Comparison of ENCODE assay signal across 8 mouse cellular contexts in the genomic region with DNA sequence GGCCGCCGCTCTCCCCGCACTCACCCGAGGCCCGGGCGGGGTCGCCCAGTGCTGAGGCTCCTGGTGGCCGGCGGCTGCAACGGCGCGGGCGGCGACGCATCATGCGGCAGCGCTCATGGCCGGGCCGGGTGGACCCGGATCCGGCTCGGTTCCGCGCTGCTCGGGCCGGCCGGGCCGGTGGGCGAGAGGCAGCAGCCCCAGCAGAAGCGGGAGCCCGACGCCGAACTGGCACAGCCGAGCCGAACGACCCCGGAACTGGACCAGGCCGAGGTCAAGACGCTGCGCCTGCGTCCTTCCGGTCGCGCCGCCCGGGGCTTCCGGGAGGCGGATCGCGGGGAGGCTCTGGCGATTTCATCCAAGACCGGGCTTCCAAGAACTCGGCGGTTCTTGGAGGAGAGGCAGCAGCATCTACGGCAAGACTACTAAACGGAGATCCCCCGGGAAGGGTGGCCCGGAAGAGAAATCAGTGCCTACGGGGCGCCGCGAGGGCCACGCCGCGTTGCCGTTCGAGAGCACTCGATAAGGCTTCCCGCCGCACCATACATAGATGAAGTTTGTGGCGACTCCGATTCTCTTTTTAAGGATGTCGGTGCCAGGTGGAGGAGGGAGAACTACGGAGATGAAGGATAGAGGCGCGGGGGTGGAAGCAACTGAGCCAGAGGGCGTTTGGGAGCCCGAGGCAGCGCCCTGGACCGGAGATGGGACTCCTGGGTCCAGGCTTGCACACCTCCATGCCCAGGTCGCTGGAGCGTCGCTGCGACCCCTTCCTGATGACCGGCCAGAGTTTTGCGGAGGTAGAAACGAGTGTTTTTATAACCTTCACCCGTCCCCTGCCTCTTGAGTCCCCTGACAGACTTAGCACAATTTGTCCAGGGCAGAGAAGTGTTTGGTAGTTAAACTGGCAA. TPM values are rescaled to one million over a fixed set of nuclear protein-coding genes. Genes with fewer than 3 reads are reported as not detected.
A peak's percentile ranks its signal among the peaks of the same experiment; 100 is the strongest.
DNase-seq lines count a peak whose midpoint lies in the region; ATAC-seq and TF ChIP-seq lines count a peak whose summit lies in the region.

A gene (minus strand): TSS at position 415 of the 905 bp plus-strand sequence.

- peak within 1 kb of the TSS; percentile 95 for H3K9ac ChIP-seq in heart, embryonic 13.5 days
- H3K9ac ChIP-seq in liver, embryonic 11.5 days (ENCODE audit: low read depth, low read length): peak within 1 kb of the TSS; percentile 86

- H3K4me2 ChIP-seq in heart, embryonic 13.5 days: peak within 1 kb of the TSS; percentile 96
- peak within 1 kb of the TSS; percentile 95 for H3K4me2 ChIP-seq in liver, embryonic 11.5 days

- peaks cover 26% of the 10 kb centered on the region for H3K79me3 ChIP-seq in C2C12 (ENCODE audit: low read depth)

- WGBS in heart, embryonic 13.5 days: under 1% methylated on average over 88 of the region's 88 CpGs
- WGBS in liver, embryonic 11.5 days: under 1% methylated on average over 88 of the region's 88 CpGs

- H3K4me3 ChIP-seq in C2C12 (ENCODE audit: insufficient read depth, poor library complexity, severe bottlenecking): peak within 1 kb of the TSS; percentile 85
- H3K4me3 ChIP-seq in heart, embryonic 13.5 days: peak within 1 kb of the TSS; percentile 89
- H3K4me3 ChIP-seq in liver, embryonic 11.5 days (ENCODE audit: low read depth, low read length): peak within 1 kb of the TSS; percentile 96

- no peaks in the 10 kb centered on the region for H3K9me3 ChIP-seq in heart, embryonic 13.5 days
- H3K9me3 ChIP-seq in liver, embryonic 11.5 days (ENCODE audit: control insufficient read depth, low read length): no peaks in the 10 kb centered on the region

- H3K36me3 ChIP-seq in C2C12 (ENCODE audit: control insufficient read depth, insufficient read depth): peaks cover 5% of the 10 kb centered on the region
- H3K36me3 ChIP-seq in heart, embryonic 13.5 days: peaks cover 7% of the 10 kb centered on the region; the same call in 1 of the 2 replicates
- H3K36me3 ChIP-seq in liver, embryonic 11.5 days (ENCODE audit: control insufficient read depth, insufficient read depth, low read length): no peaks in the 10 kb centered on the region; the same call in 1 of the 2 replicates
- no peaks in the 10 kb centered on the region for H3K36me3 ChIP-seq in splenic B cell, adult 2 months (ENCODE audit: control insufficient read depth, insufficient read depth, low read length, poor library complexity, severe bottlenecking)

- no peak for TF ChIP-seq CTCF in C2C12 (IDR thresholded peaks at IDR 0.05; ENCODE audit: control insufficient read depth, insufficient read depth, insufficient read length)
- no peak for TF ChIP-seq CTCF in brain, embryonic 14.5 days (IDR thresholded peaks at IDR 0.05; ENCODE audit: borderline replicate concordance, extremely low read depth, insufficient read depth, insufficient read length)

- H3K27ac ChIP-seq in heart, embryonic 13.5 days (replicated peaks): peak within 1 kb of the TSS; percentile 94
- peak within 1 kb of the TSS; percentile 64 for H3K27ac ChIP-seq in liver, embryonic 11.5 days (ENCODE audit: low read depth, low read length)

- peaks cover 36% of the 10 kb centered on the region for H3K4me1 ChIP-seq in heart, embryonic 13.5 days
- H3K4me1 ChIP-seq in liver, embryonic 11.5 days (replicated peaks; ENCODE audit: control insufficient read depth, insufficient read depth, low read length): peaks cover 12% of the 10 kb centered on the region

- peak; percentile 88 for DNase-seq in brain, embryonic 14.5 days (ENCODE audit: low read depth)
- peak; percentile 90 for DNase-seq in kidney, postnatal 10 days
- DNase-seq in liver, embryonic 11.5 days (ENCODE audit: low spot score): peak; percentile 85
- peak; percentile 80 for DNase-seq in naive thymus-derived CD4-positive, alpha-beta T cell, adult 2 months (ENCODE audit: low read depth)
- peak; percentile 70 for DNase-seq in splenic B cell, adult 2 months (ENCODE audit: low read depth, low spot score)

- H3K79me2 ChIP-seq in C2C12 (ENCODE audit: control insufficient read depth, insufficient read depth): peaks cover 61% of the 10 kb centered on the region

- H3ac ChIP-seq in C2C12 (ENCODE audit: control insufficient read depth, insufficient read length, low read depth): peak within 1 kb of the TSS; percentile 99

- peak; percentile 58; the same call in 1 of the 2 replicates for TF ChIP-seq POLR2A in brain, embryonic 14.5 days (IDR thresholded peaks at IDR 0.05; ENCODE audit: borderline replicate concordance, extremely low read depth, insufficient read depth, insufficient read length, poor library complexity, severe bottlenecking)

- H3K27me3 ChIP-seq in C2C12 (ENCODE audit: control insufficient read depth, insufficient read depth, insufficient read length): no peaks in the 10 kb centered on the region
- H3K27me3 ChIP-seq in heart, embryonic 13.5 days (replicated peaks): no peaks in the 10 kb centered on the region
- H3K27me3 ChIP-seq in liver, embryonic 11.5 days (replicated peaks; ENCODE audit: control insufficient read depth, insufficient read depth, low read length): no peaks in the 10 kb centered on the region
- no peaks in the 10 kb centered on the region for H3K27me3 ChIP-seq in splenic B cell, adult 2 months (ENCODE audit: control insufficient read depth, insufficient read depth, low read length, poor library complexity, severe bottlenecking)

- peak; percentile 61 for ATAC-seq in erythroid progenitor cell, adult 5-6 weeks (replicated peaks; ENCODE audit: low FRiP score, poor library complexity, severe bottlenecking)
- ATAC-seq in heart, embryonic 13.5 days (ENCODE audit: extremely low read depth, insufficient number of reproducible peaks, low FRiP score, low TSS enrichment): peak; percentile 56
- ATAC-seq in liver, embryonic 11.5 days (replicated peaks; ENCODE audit: low FRiP score): peak; percentile 80

TF ChIP-seq in C2C12, 6 proteins besides CTCF, POLR2A, EP300 and RAD21:
- TF ChIP-seq MYOG (IDR thresholded peaks at IDR 0.05; ENCODE audit: control insufficient read depth, extremely low read depth, insufficient read length) (no peak), MYOD1 (IDR thresholded peaks at IDR 0.05; ENCODE audit: control insufficient read depth, insufficient read length, low read depth) (no peak), FOSL1 (IDR thresholded peaks at IDR 0.05; ENCODE audit: insufficient read depth, low read length, poor library complexity, severe bottlenecking) (no peak), CEBPB (IDR thresholded peaks at IDR 0.05; ENCODE audit: low read depth) (no peak), USF1 (IDR thresholded peaks at IDR 0.05; ENCODE audit: low read depth) (no peak), MAX (IDR thresholded peaks at IDR 0.05) (no peak)

RNA-seq across cellular contexts. Expression of the gene that starts here (rescaled TPM):
- polyA plus RNA-seq in C2C12 (2012; fragmentation: generic; extraction: Trizol): 32.4 TPM
- polyA plus RNA-seq in brain, embryonic 14.5 days (2012; rRNA removed): 35.1 and 36.6 TPM in 2 replicates
- 6.8 and 8.0 TPM in 2 replicates for total RNA-seq in erythroid progenitor cell, adult 5-6 weeks (2015; ENCODE audit: low replicate concordance)
- 9.2 and 9.6 TPM in 2 replicates for total RNA-seq in erythroid progenitor cell, adult 5-6 weeks (2017; ENCODE audit: low replicate concordance)
- polyA plus RNA-seq in heart, embryonic 13.5 days (2015; fragmentation: Nextera tagmentation; extraction: Ambion mirVana): 29.2 and 31.0 TPM in 2 replicates
- polyA plus RNA-seq in liver, embryonic 11.5 days (2014; fragmentation: Nextera tagmentation; extraction: Ambion mirVana): 27.4 and 30.1 TPM in 2 replicates

Comparison
In these comparisons a context has a peak if more than half of its experiments do, and no peak if none do; other contexts are left out.
1. Peak in every context shown above with its lines: DNase-seq, ATAC-seq, H3K4me3 ChIP-seq and H3K27ac ChIP-seq.